Mouse (Mus musculus): ENCODE results near the gene Gm20388. TPM values are rescaled to one million over a fixed set of nuclear protein-coding genes. Genes with fewer than 3 reads are reported as not detected.

Gm20388 gene
- polyA plus RNA-seq, 1 experiment from 2014 or later: not detected

GRCm38 (mm10) chr8:121446862-121447261 is 1536.2 kb downstream of the Gm20388 start:
- ATAC-seq: no peak
- H3K4me1 ChIP-seq (replicated peaks; ENCODE audit: control insufficient read depth, insufficient read depth, low read length): no peaks in the 10 kb centered on the region
- H3K9me3 ChIP-seq (ENCODE audit: control insufficient read depth): no peaks in the 10 kb centered on the region
- TF ChIP-seq CTCF (IDR thresholded peaks at IDR 0.05; ENCODE audit: low read depth): no peak
- no peaks in the 10 kb centered on the region for H3K36me3 ChIP-seq (ENCODE audit: control insufficient read depth, insufficient read depth)
- no peak overlapping the region for H3K9ac ChIP-seq (ENCODE audit: low read depth, low read length)
- no peak overlapping the region for H3K27ac ChIP-seq (ENCODE audit: low read depth, low read length)
- H3K4me2 ChIP-seq (replicated peaks; ENCODE audit: low read depth): no peak overlapping the region
- no peak overlapping the region for H3K4me3 ChIP-seq (ENCODE audit: low read depth, low read length)
- no peaks in the 10 kb centered on the region for H3K27me3 ChIP-seq (replicated peaks; ENCODE audit: control insufficient read depth, insufficient read depth, low read length)
- 79% methylated on average over 6 of the region's 6 CpGs for WGBS

- Histone ChIP-seq H3K36me3 (ENCODE audit: control insufficient read depth, insufficient read depth) (no peaks in the 10 kb centered on the region), H3K27me3 (replicated peaks; ENCODE audit: control insufficient read depth, insufficient read depth, low read length) (no peaks in the 10 kb centered on the region), H3K4me2 (replicated peaks; ENCODE audit: low read depth) (no peak overlapping the region), H3K9me3 (ENCODE audit: control insufficient read depth) (no peaks in the 10 kb centered on the region), H3K9ac (ENCODE audit: low read depth, low read length) (no peak overlapping the region), H3K4me3 (ENCODE audit: low read depth, low read length) (no peak overlapping the region), H3K4me1 (replicated peaks; ENCODE audit: control insufficient read depth, insufficient read depth, low read length) (no peaks in the 10 kb centered on the region), H3K27ac (ENCODE audit: low read depth, low read length) (no peak overlapping the region)
- ATAC-seq: no peak
- WGBS: 69% methylated on average over 8 of the region's 8 CpGs
- TF ChIP-seq CTCF (IDR thresholded peaks at IDR 0.05; ENCODE audit: low read depth): no peak
Observed at GRCm38 (mm10) chr8:121450211-121450610, 1539.6 kb downstream of the Gm20388 start.

DNA sequence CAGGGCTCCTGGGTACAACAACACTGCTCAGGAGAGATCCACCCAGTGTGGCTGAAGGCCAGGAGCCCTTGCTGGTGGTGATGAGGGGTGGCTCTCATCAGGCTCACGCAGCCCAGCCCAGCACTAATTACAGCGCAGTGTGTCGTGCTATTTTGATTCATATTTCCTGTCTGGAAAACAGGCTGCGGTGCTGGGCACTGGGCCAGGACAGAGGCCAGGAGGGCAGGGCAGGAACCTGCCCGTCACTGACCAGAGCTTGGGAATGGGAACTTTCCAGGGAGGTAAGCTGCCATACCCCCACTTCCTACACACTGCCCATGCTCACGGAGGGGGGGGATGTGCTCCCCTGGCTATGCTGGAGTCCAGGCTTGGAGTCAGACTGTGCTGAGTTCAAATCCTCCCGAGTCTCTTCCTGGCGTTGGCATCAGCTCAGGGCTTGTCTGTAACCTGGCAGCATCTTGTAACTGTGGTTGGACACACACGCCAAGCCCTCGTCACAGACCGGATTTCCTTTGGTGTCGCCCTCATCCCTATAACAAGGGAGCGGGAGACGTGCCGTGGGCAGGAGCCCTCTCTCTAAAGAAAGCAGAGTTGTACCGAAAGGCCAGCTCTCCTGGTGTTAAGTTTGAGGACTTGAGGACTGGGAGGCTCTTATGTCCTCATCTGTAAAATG is 1540.9 kb downstream of the Gm20388 start:
- Histone ChIP-seq H3K9ac (ENCODE audit: low read depth, low read length) (no peak overlapping the region), H3K4me1 (replicated peaks; ENCODE audit: control insufficient read depth, insufficient read depth, low read length) (no peaks in the 10 kb centered on the region), H3K27ac (ENCODE audit: low read depth, low read length) (no peak overlapping the region), H3K4me2 (replicated peaks; ENCODE audit: low read depth) (no peak overlapping the region), H3K4me3 (ENCODE audit: low read depth, low read length) (no peak overlapping the region), H3K9me3 (ENCODE audit: control insufficient read depth) (no peaks in the 10 kb centered on the region), H3K27me3 (replicated peaks; ENCODE audit: control insufficient read depth, insufficient read depth, low read length) (no peaks in the 10 kb centered on the region), H3K36me3 (ENCODE audit: control insufficient read depth, insufficient read depth) (no peaks in the 10 kb centered on the region)
- 66% methylated on average over 16 of the region's 16 CpGs for WGBS
- no peak for ATAC-seq
- no peak for TF ChIP-seq CTCF (IDR thresholded peaks at IDR 0.05; ENCODE audit: low read depth)

GRCm38 (mm10) chr8:121454737-121455136 is 1544.1 kb downstream of the Gm20388 start:
- Histone ChIP-seq H3K4me3 (ENCODE audit: low read depth, low read length) (no peak overlapping the region), H3K36me3 (ENCODE audit: control insufficient read depth, insufficient read depth) (no peaks in the 10 kb centered on the region), H3K9me3 (ENCODE audit: control insufficient read depth) (no peaks in the 10 kb centered on the region), H3K4me1 (replicated peaks; ENCODE audit: control insufficient read depth, insufficient read depth, low read length) (no peaks in the 10 kb centered on the region), H3K27ac (ENCODE audit: low read depth, low read length) (no peak overlapping the region), H3K27me3 (replicated peaks; ENCODE audit: control insufficient read depth, insufficient read depth, low read length) (no peaks in the 10 kb centered on the region), H3K9ac (ENCODE audit: low read depth, low read length) (no peak overlapping the region), H3K4me2 (replicated peaks; ENCODE audit: low read depth) (no peak overlapping the region)
- ATAC-seq: no peak
- TF ChIP-seq CTCF (IDR thresholded peaks at IDR 0.05; ENCODE audit: low read depth): no peak
- WGBS: 92% methylated on average over 17 of the region's 17 CpGs

GRCm38 (mm10) chr8:121461192-121461591 is 1550.6 kb downstream of the Gm20388 start:
- H3K36me3 ChIP-seq (ENCODE audit: control insufficient read depth, insufficient read depth): no peaks in the 10 kb centered on the region

DNA sequence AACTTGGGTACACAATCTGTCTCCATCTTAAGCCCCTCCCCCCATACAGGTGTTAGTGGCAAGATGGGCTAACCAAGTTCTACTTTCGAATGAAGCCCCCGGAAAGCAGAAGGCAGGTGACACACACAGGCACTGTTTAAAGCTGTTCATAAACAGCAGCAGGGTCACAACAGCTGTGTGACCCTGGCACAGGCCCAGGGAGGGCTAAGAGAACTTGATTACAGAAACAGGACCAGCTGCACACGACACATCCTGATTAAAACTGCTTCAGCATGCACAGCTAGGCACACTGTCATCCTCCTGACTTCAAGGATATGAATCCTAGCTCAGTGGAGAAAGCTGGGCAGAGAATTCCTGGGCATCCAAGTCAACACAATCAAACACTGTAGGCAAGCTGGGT is 1551.5 kb downstream of the Gm20388 start:
- no peak for TF ChIP-seq CTCF (IDR thresholded peaks at IDR 0.05; ENCODE audit: low read depth)
- Histone ChIP-seq H3K27ac (ENCODE audit: low read depth, low read length) (no peak overlapping the region), H3K27me3 (replicated peaks; ENCODE audit: control insufficient read depth, insufficient read depth, low read length) (no peaks in the 10 kb centered on the region), H3K9ac (ENCODE audit: low read depth, low read length) (no peak overlapping the region), H3K4me1 (replicated peaks; ENCODE audit: control insufficient read depth, insufficient read depth, low read length) (no peaks in the 10 kb centered on the region), H3K4me2 (replicated peaks; ENCODE audit: low read depth) (no peak overlapping the region), H3K4me3 (ENCODE audit: low read depth, low read length) (no peak overlapping the region), H3K36me3 (ENCODE audit: control insufficient read depth, insufficient read depth) (no peaks in the 10 kb centered on the region), H3K9me3 (ENCODE audit: control insufficient read depth) (no peaks in the 10 kb centered on the region)
- ATAC-seq: no peak
- 50% methylated on average over 3 of the region's 3 CpGs for WGBS

More at GRCm38 (mm10) chr8:121461192-121461591, 1550.6 kb downstream of the Gm20388 start:
- Histone ChIP-seq H3K4me3 (ENCODE audit: low read depth, low read length) (no peak overlapping the region), H3K27me3 (replicated peaks; ENCODE audit: control insufficient read depth, insufficient read depth, low read length) (no peaks in the 10 kb centered on the region), H3K27ac (ENCODE audit: low read depth, low read length) (no peak overlapping the region), H3K9ac (ENCODE audit: low read depth, low read length) (no peak overlapping the region), H3K4me2 (replicated peaks; ENCODE audit: low read depth) (no peak overlapping the region), H3K9me3 (ENCODE audit: control insufficient read depth) (no peaks in the 10 kb centered on the region), H3K4me1 (replicated peaks; ENCODE audit: control insufficient read depth, insufficient read depth, low read length) (no peaks in the 10 kb centered on the region)
- TF ChIP-seq CTCF (IDR thresholded peaks at IDR 0.05; ENCODE audit: low read depth): no peak
- ATAC-seq: no peak
- 59% methylated on average over 3 of the region's 3 CpGs for WGBS
